Mouse (Mus musculus) E14TG2a.4 (cell line): ENCODE data around the gene Nfatc3.

Source experiments
- H3K27me3 ChIP-seq: 2 replicates; pipeline ENCODE4 v1.6.1; 2014; ENCODE audit warnings: low read length, control low read depth; ENCODE audit not compliant: insufficient read depth
- H3K36me3 ChIP-seq: 2 replicates; pipeline ENCODE4 v1.6.1; 2014; ENCODE audit warnings: low read length, control low read depth; ENCODE audit not compliant: insufficient read depth
- H3K4me1 ChIP-seq: replicated peaks from 2 replicates; pipeline ENCODE4 v1.6.1; 2014; ENCODE audit warnings: low read depth, low read length, control low read depth
- H3K4me3 ChIP-seq: replicated peaks from 2 replicates; pipeline ENCODE4 v1.5.1; 2014; ENCODE audit warnings: mild to moderate bottlenecking, low read length
- H3K9me3 ChIP-seq: 2 replicates; pipeline ENCODE4 v1.6.1; 2014; ENCODE audit warnings: low read length, control low read depth
- CTCF ChIP-seq: conservative IDR thresholded peaks from 2 replicates; pipeline ENCODE4 v1.5.1; 2014; ENCODE audit warnings: low read length
- NANOG ChIP-seq: IDR thresholded peaks from 2 replicates; pipeline ENCODE4 v1.6.1; 2014; ENCODE audit warnings: borderline replicate concordance, low read length, mixed read lengths
- POU5F1 ChIP-seq: IDR thresholded peaks from 2 replicates; pipeline ENCODE4 v1.6.1; 2014; ENCODE audit warnings: low read length, borderline replicate concordance

The Nfatc3 gene

GRCm38 (mm10) chr8:106066721-106067120 is 8.1 kb downstream of the Nfatc3 start:
- H3K27me3 ChIP-seq: no peaks in the 10 kb centered on the region
- no peaks in the 10 kb centered on the region for H3K36me3 ChIP-seq
- H3K4me3 ChIP-seq: no peak overlapping the region
- peaks cover 36% of the 10 kb centered on the region for H3K4me1 ChIP-seq
- TF ChIP-seq CTCF: no peak
- no peak for TF ChIP-seq NANOG
- TF ChIP-seq POU5F1: no peak
- no peaks in the 10 kb centered on the region for H3K9me3 ChIP-seq

DNA sequence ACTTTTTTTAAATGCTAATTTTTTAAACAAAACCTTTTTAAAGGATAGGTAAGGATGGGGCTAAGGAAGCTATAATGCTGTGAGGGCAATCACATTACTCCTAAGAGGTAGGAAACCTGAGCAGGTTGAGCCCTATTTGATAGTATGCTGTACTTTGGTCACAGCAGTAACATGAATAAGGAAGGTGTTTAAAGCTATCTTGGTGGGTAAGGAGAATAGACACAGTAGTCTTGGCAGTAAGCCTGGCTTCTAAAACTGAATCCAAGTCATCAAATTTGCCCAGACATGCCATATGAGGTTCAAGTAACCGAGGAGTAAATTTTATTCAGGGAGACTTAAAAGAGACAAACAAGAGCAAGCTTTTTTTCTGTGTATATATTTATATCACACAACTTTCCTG is 10.9 kb downstream of the Nfatc3 start:
- Histone ChIP-seq H3K27me3 (no peaks in the 10 kb centered on the region), H3K9me3 (no peaks in the 10 kb centered on the region), H3K36me3 (no peaks in the 10 kb centered on the region), H3K4me1 (peaks cover 31% of the 10 kb centered on the region), H3K4me3 (no peak overlapping the region)
- TF ChIP-seq POU5F1 (no peak), CTCF (no peak), NANOG (no peak)

DNA sequence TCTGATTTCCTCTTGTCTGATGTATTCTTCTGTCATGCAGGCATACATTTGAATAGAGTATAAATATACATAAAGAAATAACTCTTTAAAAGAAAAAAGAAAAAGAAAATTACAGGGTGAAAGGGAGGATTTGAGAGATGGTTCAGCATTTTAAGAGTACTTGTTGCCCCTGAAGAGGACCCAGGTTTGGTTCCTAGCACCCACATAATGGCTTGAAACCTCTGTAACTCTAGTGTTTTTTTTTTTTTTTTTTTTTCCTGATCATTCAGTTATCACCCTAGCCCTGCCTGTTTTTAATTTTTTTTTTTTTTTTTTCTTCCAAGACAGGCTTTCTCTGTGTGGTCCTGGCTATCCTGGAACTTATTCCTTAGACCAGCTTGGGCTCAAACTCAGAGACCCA is 13.5 kb downstream of the Nfatc3 start:
- H3K36me3 ChIP-seq: no peaks in the 10 kb centered on the region
- H3K9me3 ChIP-seq: no peaks in the 10 kb centered on the region
- H3K4me3 ChIP-seq: no peak overlapping the region
- no peaks in the 10 kb centered on the region for H3K27me3 ChIP-seq
- peaks cover 43% of the 10 kb centered on the region for H3K4me1 ChIP-seq
- no peak for TF ChIP-seq CTCF
- TF ChIP-seq POU5F1: no peak
- TF ChIP-seq NANOG: no peak

DNA sequence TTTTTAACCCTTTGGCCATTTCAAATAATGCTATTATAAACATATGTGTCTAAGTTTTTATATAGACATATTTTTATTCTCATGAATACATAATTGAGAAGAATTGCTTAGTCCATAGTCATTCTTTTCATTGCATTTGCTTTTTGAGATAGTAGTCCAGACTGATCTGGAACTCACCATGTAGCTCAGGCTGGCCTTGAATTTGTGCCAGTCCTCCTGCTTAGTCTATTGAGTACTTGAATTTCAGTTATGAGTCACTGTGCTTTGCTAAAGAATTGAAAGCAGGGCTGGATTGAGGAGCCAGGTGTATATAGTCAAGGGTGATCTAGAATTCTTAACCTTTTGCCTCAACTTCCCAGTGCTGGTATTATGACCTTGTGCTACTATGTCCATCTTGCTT is 15.6 kb downstream of the Nfatc3 start:
- no peak for TF ChIP-seq NANOG
- TF ChIP-seq POU5F1: no peak
- TF ChIP-seq CTCF: no peak
- Histone ChIP-seq H3K4me1 (peaks cover 39% of the 10 kb centered on the region), H3K4me3 (no peak overlapping the region), H3K9me3 (no peaks in the 10 kb centered on the region), H3K36me3 (peaks cover 9% of the 10 kb centered on the region), H3K27me3 (no peaks in the 10 kb centered on the region)

DNA sequence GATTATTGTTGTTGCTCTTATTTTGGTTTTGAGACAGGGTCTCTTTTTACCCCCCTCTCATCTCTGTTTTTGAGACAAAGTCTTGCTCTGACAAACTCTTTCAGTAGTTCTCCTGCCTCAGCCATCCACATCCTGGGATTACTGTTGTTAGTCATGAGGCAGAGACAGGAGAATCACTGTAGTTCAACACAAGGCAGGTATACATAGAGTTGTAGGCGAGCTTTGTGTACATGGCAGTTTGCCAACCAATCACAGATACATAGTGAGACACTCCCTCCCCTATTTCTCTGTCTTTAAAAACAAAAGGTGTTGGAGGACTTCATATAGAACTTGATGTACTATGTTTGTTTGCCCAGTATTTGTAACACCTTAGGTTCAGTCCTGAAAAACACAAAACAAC is 16.0 kb downstream of the Nfatc3 start:
- H3K36me3 ChIP-seq: peaks cover 13% of the 10 kb centered on the region
- H3K4me1 ChIP-seq: peaks cover 35% of the 10 kb centered on the region
- H3K4me3 ChIP-seq: no peak overlapping the region
- no peak for TF ChIP-seq NANOG
- TF ChIP-seq CTCF: no peak
- no peak for TF ChIP-seq POU5F1
- H3K27me3 ChIP-seq: no peaks in the 10 kb centered on the region
- no peaks in the 10 kb centered on the region for H3K9me3 ChIP-seq

- H3K27me3 ChIP-seq: no peaks in the 10 kb centered on the region
- no peak for TF ChIP-seq POU5F1
- no peak for TF ChIP-seq NANOG
- no peak for TF ChIP-seq CTCF
- H3K4me3 ChIP-seq: no peak overlapping the region
- H3K4me1 ChIP-seq: peaks cover 29% of the 10 kb centered on the region
- H3K36me3 ChIP-seq: peaks cover 15% of the 10 kb centered on the region
- no peaks in the 10 kb centered on the region for H3K9me3 ChIP-seq
These were observed 16.7 kb downstream of the Nfatc3 start for GRCm38 (mm10) chr8:106075161-106075862.

DNA sequence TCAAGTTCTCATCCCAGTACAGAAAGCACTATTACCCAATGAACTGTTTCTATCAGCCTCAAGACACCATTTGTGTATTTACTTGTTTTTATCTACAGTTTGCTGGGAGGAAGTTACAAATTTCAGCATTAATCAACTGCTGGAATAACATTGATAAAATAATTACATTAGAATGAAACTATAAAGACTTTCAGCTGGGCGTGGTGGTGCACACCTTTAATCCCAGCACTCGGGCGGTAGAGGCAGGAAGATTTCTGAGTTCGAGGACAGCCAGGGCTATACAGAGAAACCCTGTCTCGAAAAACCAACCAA is 17.2 kb downstream of the Nfatc3 start:
- H3K36me3 ChIP-seq: peaks cover 20% of the 10 kb centered on the region
- no peak overlapping the region for H3K4me3 ChIP-seq
- H3K4me1 ChIP-seq: peaks cover 24% of the 10 kb centered on the region
- no peaks in the 10 kb centered on the region for H3K9me3 ChIP-seq
- H3K27me3 ChIP-seq: no peaks in the 10 kb centered on the region
- no peak for TF ChIP-seq POU5F1
- TF ChIP-seq NANOG: no peak
- no peak for TF ChIP-seq CTCF

DNA sequence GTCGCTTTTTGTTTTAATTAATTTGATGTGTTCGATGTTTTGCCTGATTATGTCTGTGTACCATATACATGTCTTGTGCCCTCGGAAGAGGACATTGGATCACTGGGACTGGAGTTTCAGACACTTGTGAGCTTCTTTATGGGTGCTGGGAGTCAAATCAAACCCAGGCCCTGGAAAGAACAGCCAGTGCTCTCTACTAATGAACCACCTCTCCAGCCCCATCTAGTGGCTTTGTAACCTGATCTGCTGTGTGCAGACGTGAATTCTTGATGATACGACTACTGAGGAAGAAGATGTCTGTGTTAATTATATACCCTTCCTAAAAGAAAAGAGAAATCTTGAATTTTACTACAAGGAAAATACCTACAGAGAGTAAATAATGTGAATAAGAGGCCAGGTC is 18.0 kb downstream of the Nfatc3 start:
- Histone ChIP-seq H3K4me1 (peaks cover 19% of the 10 kb centered on the region), H3K4me3 (no peak overlapping the region), H3K9me3 (no peaks in the 10 kb centered on the region), H3K36me3 (peaks cover 25% of the 10 kb centered on the region), H3K27me3 (no peaks in the 10 kb centered on the region)
- TF ChIP-seq CTCF (peak; percentile 71), POU5F1 (no peak)

GRCm38 (mm10) chr8:106077452-106078067 is 18.9 kb downstream of the Nfatc3 start:
- peaks cover 32% of the 10 kb centered on the region for H3K36me3 ChIP-seq

More at GRCm38 (mm10) chr8:106077452-106078067, 18.9 kb downstream of the Nfatc3 start:
- Histone ChIP-seq H3K4me3 (no peak overlapping the region), H3K9me3 (no peaks in the 10 kb centered on the region), H3K27me3 (no peaks in the 10 kb centered on the region), H3K4me1 (peaks cover 13% of the 10 kb centered on the region)
- TF ChIP-seq NANOG: no peak
- TF ChIP-seq CTCF: peak; percentile 77
- no peak for TF ChIP-seq POU5F1
